Mouse (Mus musculus) MEL (cell line): ENCODE data around the gene Kat7.

Source experiments
- CTCF ChIP-seq, 3 experiments: IDR thresholded peaks in 2 of 3; conservative IDR thresholded peaks in 1 of 3; 2 replicates each; pipeline ENCODE4 v1.5.1; 2011 to 2012; ENCODE audit warnings: low read length in 3 of 3, low read depth in 2 of 3, mild to moderate bottlenecking in 2 of 3, improper control_type of control experiment in 1 of 3, inconsistent platforms in 1 of 3, mixed read lengths in 1 of 3, moderate library complexity in 1 of 3; ENCODE audit not compliant: control insufficient read depth in 1 of 3, insufficient read depth in 1 of 3, poor library complexity in 1 of 3, severe bottlenecking in 1 of 3
- ELF1 ChIP-seq: IDR thresholded peaks from 2 replicates; pipeline ENCODE4 v1.6.1; 2014; ENCODE audit warnings: low read depth, mild to moderate bottlenecking, inconsistent platforms, low read length, improper control_type of control experiment, moderate library complexity
- EP300 ChIP-seq, 2 experiments: IDR thresholded peaks; 2 replicates each; pipeline ENCODE4 v1.6.1; 2011; ENCODE audit warnings: improper control_type of control experiment in 2 of 2, low read length in 2 of 2, low read depth in 1 of 2, mild to moderate bottlenecking in 1 of 2
- HCFC1 ChIP-seq: IDR thresholded peaks from 2 replicates; pipeline ENCODE4 v1.6.1; 2012; ENCODE audit warnings: low read depth, mild to moderate bottlenecking, inconsistent platforms, low read length, improper control_type of control experiment, moderate library complexity
- JUND ChIP-seq: IDR thresholded peaks from 2 replicates; pipeline ENCODE4 v1.6.1; 2011; ENCODE audit warnings: low read depth, mild to moderate bottlenecking, improper control_type of control experiment, low read length
- KAT2A ChIP-seq: conservative IDR thresholded peaks from 2 replicates; pipeline ENCODE4 v1.6.1; 2012; ENCODE audit warnings: low read depth, low read length, improper control_type of control experiment, inconsistent platforms
- MAFK ChIP-seq: IDR thresholded peaks from 2 replicates; pipeline ENCODE4 v1.6.1; 2011; ENCODE audit warnings: low read depth, mild to moderate bottlenecking, low read length, improper control_type of control experiment, borderline replicate concordance
- POLR2A ChIP-seq, 2 experiments: IDR thresholded peaks; 2 replicates each; pipeline ENCODE4 v1.6.1; 2011 to 2012; ENCODE audit warnings: low read length in 2 of 2, mild to moderate bottlenecking in 2 of 2, control low read depth in 1 of 2, improper control_type of control experiment in 1 of 2, low read depth in 1 of 2, moderate library complexity in 1 of 2; ENCODE audit not compliant: control insufficient read depth in 1 of 2, insufficient read depth in 1 of 2, poor library complexity in 1 of 2
- ZKSCAN1 ChIP-seq: IDR thresholded peaks from 2 replicates; pipeline ENCODE4 v1.6.1; 2012; ENCODE audit warnings: low read depth, mild to moderate bottlenecking, inconsistent platforms, low read length, improper control_type of control experiment, moderate library complexity

GRCm38 (mm10) chr11:95350960-95351359 lies 40.9 kb upstream of the Kat7 start:
- TF ChIP-seq CTCF (IDR thresholded peaks at IDR 0.05 in 2 of 3, conservative IDR thresholded peaks at IDR 0.05 in 1 of 3; ENCODE audit: control insufficient read depth in 1 of 3, insufficient read depth in 1 of 3, low read depth in 2 of 3, low read length in 3 of 3, poor library complexity in 1 of 3, severe bottlenecking in 1 of 3) (no peak), POLR2A (IDR thresholded peaks at IDR 0.05; ENCODE audit: control insufficient read depth in 1 of 2, insufficient read depth in 1 of 2, low read depth in 1 of 2, low read length in 2 of 2, poor library complexity in 1 of 2) (no peak), JUND (no peak), HCFC1 (no peak), KAT2A (no peak), MAFK (no peak), ELF1 (no peak), EP300 (IDR thresholded peaks at IDR 0.05; ENCODE audit: low read depth in 1 of 2, low read length in 2 of 2) (no peak), ZKSCAN1 (no peak)
